Mouse (Mus musculus) stomach, adult 2 months (tissue): ENCODE results near the gene Eif5b. TPM values are rescaled to one million over a fixed set of nuclear protein-coding genes. Genes with fewer than 3 reads are reported as not detected.

Experiments
- polyA plus RNA-seq: library from polyadenylated mRNA; depleted of rRNA; stranded (reverse); fragments of >200 nt; gene quantifications from 2 replicates; pipeline ENCODE4 v1.2.3, GENCODE M21; 2012; rRNA removed

The Eif5b gene
- polyA plus RNA-seq: 0.32 and 0.66 TPM in 2 replicates

GRCm38 (mm10) chr1:37997867-37998266, at the start of gene Eif5b, which contains the start of gene Txndc9:
TSS of gene Eif5b (plus strand) at chr1:37998010.
TSS of gene Txndc9 (minus strand) at chr1:37997893.

GRCm38 (mm10) chr1:37957659-37958058, 40.2 kb upstream of the Eif5b start, which contains the start of gene Lyg1:
TSS of gene Lyg1 (minus strand) at chr1:37957759.

Other genes with a start within 250 kb of the Eif5b start
- gene Tsga10, start 131.6 kb upstream of the Eif5b start, polyA plus RNA-seq: 0.03 and 0.08 TPM in 2 replicates
- 0.15 and 0.25 TPM in 2 replicates for gene Lipt1, start 126.3 kb upstream of the Eif5b start, polyA plus RNA-seq
- gene Mitd1, start 107.6 kb upstream of the Eif5b start, polyA plus RNA-seq: 1.2 TPM in 2 replicates
- gene Mrpl30, start 107.5 kb upstream of the Eif5b start, polyA plus RNA-seq: 15.6 and 21.5 TPM in 2 replicates
- gene Lyg2, start 81.5 kb upstream of the Eif5b start, polyA plus RNA-seq: not detected in 2 replicates
- 1.8 and 16.3 TPM in 2 replicates for gene Lyg1, start 40.3 kb upstream of the Eif5b start, polyA plus RNA-seq
- 0.83 and 1.5 TPM in 2 replicates for gene Txndc9, start 117 bp upstream of the Eif5b start, polyA plus RNA-seq
- gene Rev1, start 131.8 kb downstream of the Eif5b start, polyA plus RNA-seq: 0.91 and 1.5 TPM in 2 replicates